Mouse (Mus musculus) neural tube, embryonic 14.5 days (tissue): ENCODE data around the gene Rangrf. TPM values are rescaled to one million over a fixed set of nuclear protein-coding genes. Genes with fewer than 3 reads are reported as not detected.
"Not testable (repeated sequence)": the region's sequence is repeated elsewhere in the genome, so short reads cannot be mapped to it uniquely, and the experiment has no call there.

ENCODE experiments used
- ATAC-seq: fragments of 200-750 bp; cut with Nextera tagmentation; 2 replicates; pipeline ENCODE4 v1.8.0; 2017; ENCODE audit warnings: low read depth, mild to moderate bottlenecking, moderate TSS enrichment, moderate library complexity
- H3K27ac ChIP-seq: fragments of 300-500 bp; sonication (generic); 2 replicates; pipeline ENCODE4 v1.5.1; 2014; ENCODE audit warnings: low read depth, mild to moderate bottlenecking, control low read depth, low read length, moderate library complexity, mixed read lengths
- H3K27me3 ChIP-seq: fragments of 300-500 bp; sonication (generic); 2 replicates; pipeline ENCODE4 v1.6.1; 2014; ENCODE audit warnings: low read length; ENCODE audit not compliant: control insufficient read depth, insufficient read depth
- H3K36me3 ChIP-seq: fragments of 300-500 bp; sonication (generic); 2 replicates; pipeline ENCODE4 v1.6.1; 2014; ENCODE audit warnings: low read length, mixed read lengths; ENCODE audit not compliant: control insufficient read depth, insufficient read depth
- H3K4me1 ChIP-seq: fragments of 300-500 bp; sonication (generic); 2 replicates; pipeline ENCODE4 v1.6.1; 2014; ENCODE audit warnings: low read length; ENCODE audit not compliant: control insufficient read depth, insufficient read depth
- H3K4me2 ChIP-seq: fragments of 300-500 bp; sonication (generic); 2 replicates; pipeline ENCODE4 v1.6.1; 2014; ENCODE audit warnings: mild to moderate bottlenecking, low read depth, low read length, control low read depth
- H3K4me3 ChIP-seq: fragments of 300-500 bp; sonication (generic); 2 replicates; pipeline ENCODE4 v1.5.1; 2014; ENCODE audit warnings: low read depth, low read length, control low read depth, mixed read lengths
- H3K9ac ChIP-seq: fragments of 300-500 bp; sonication (generic); replicated peaks from 2 replicates; pipeline ENCODE4 v1.6.1; 2014; ENCODE audit warnings: low read depth, mild to moderate bottlenecking, control low read depth, low read length, mixed read lengths
- H3K9me3 ChIP-seq: fragments of 300-500 bp; sonication (generic); 2 replicates; pipeline ENCODE4 v1.6.1; 2016; ENCODE audit warnings: low read length; ENCODE audit not compliant: control insufficient read depth
- WGBS: fragments of 180-500 bp; shearing (Covaris S2); extraction: QIAGEN DNeasy Blood & Tissue Kit; methylation state at CpG from one replicate; pipeline ENCODE4 v1.1.7; 2014; 5-methylcytosine and 5-hydroxymethylcytosine counted together
- polyA plus RNA-seq: library from polyadenylated mRNA; unstranded; fragments of >200 nt; fragmentation: Nextera tagmentation; extraction: Ambion mirVana; gene quantifications from 2 replicates; pipeline ENCODE4 v1.2.1, GENCODE M21; 2014

The Rangrf gene
- 25.5 and 30.6 TPM in 2 replicates for polyA plus RNA-seq

GRCm38 (mm10) chr11:68975085-68975484 is at the start of gene Rangrf:
TSS of gene Rangrf (minus strand) at chr11:68975185.
- Histone ChIP-seq H3K4me3 (peak within 1 kb of the TSS; percentile 36; the same call in 1 of the 2 replicates), H3K27me3 (no peaks in the 10 kb centered on the region), H3K4me1 (peaks cover 4% of the 10 kb centered on the region; the same call in 1 of the 2 replicates), H3K27ac (no peak within 1 kb of the TSS), H3K36me3 (no peaks in the 10 kb centered on the region), H3K9ac (no peak within 1 kb of the TSS), H3K4me2 (peak within 1 kb of the TSS; percentile 53), H3K9me3 (no peaks in the 10 kb centered on the region)
- no peak for ATAC-seq
- 83% methylated on average over 7 of the region's 7 CpGs for WGBS

- peaks cover 33% of the 10 kb centered on the region for H3K36me3 ChIP-seq
- H3K27me3 ChIP-seq: no peaks in the 10 kb centered on the region
- peaks cover 7% of the 10 kb centered on the region for H3K4me1 ChIP-seq
- ATAC-seq: no peak
- no peak overlapping the region for H3K4me2 ChIP-seq
- H3K9ac ChIP-seq: no peak overlapping the region
- no peak overlapping the region for H3K4me3 ChIP-seq
- no peaks in the 10 kb centered on the region for H3K9me3 ChIP-seq
- H3K27ac ChIP-seq: no peak overlapping the region
Measured at GRCm38 (mm10) chr11:69020691-69021090, 45.7 kb upstream of the Rangrf start.

GRCm38 (mm10) chr11:69016755-69017154 is 41.8 kb upstream of the Rangrf start:
- Histone ChIP-seq H3K4me3 (peak overlapping the region; percentile 60), H3K27ac (peak overlapping the region; percentile 85; the same call in 1 of the 2 replicates), H3K36me3 (no peaks in the 10 kb centered on the region), H3K4me2 (peak overlapping the region; percentile 67), H3K27me3 (no peaks in the 10 kb centered on the region), H3K9ac (peak overlapping the region; percentile 83), H3K9me3 (no peaks in the 10 kb centered on the region), H3K4me1 (peaks cover 7% of the 10 kb centered on the region)
- 72% methylated on average over 3 of the region's 3 CpGs for WGBS
- no peak for ATAC-seq

- H3K4me1 ChIP-seq: peaks cover 10% of the 10 kb centered on the region
- no peaks in the 10 kb centered on the region for H3K27me3 ChIP-seq
- H3K9ac ChIP-seq: peak within 1 kb of the TSS; percentile 83
- no peaks in the 10 kb centered on the region for H3K9me3 ChIP-seq
- WGBS: 6% methylated on average over 38 of the region's 38 CpGs
- H3K4me2 ChIP-seq: peak within 1 kb of the TSS; percentile 67
- H3K4me3 ChIP-seq: peak within 1 kb of the TSS; percentile 60
- ATAC-seq: peak; percentile 96
- H3K36me3 ChIP-seq: no peaks in the 10 kb centered on the region
- peak within 1 kb of the TSS; percentile 85 for H3K27ac ChIP-seq
Measured at GRCm38 (mm10) chr11:69015644-69016441, 40.9 kb upstream of the Rangrf start, which contains the start of gene Ctc1. TSS of gene Ctc1 (plus strand) at chr11:69015911.

- Histone ChIP-seq H3K4me1 (peaks cover 12% of the 10 kb centered on the region), H3K9me3 (no peaks in the 10 kb centered on the region), H3K4me3 (peak overlapping the region; percentile 46), H3K27ac (peak overlapping the region; percentile 89), H3K4me2 (peak overlapping the region; percentile 67), H3K9ac (peak overlapping the region; percentile 63), H3K27me3 (no peaks in the 10 kb centered on the region), H3K36me3 (no peaks in the 10 kb centered on the region)
- WGBS: 1% methylated on average over 18 of the region's 18 CpGs
- peak; percentile 60 for ATAC-seq
Measured at GRCm38 (mm10) chr11:69012071-69012601, 37.2 kb upstream of the Rangrf start.

- H3K4me2 ChIP-seq: peak overlapping the region; percentile 67
- H3K4me3 ChIP-seq: peak overlapping the region; percentile 46
- not testable (repeated sequence) for H3K27me3 ChIP-seq, H3K9me3 ChIP-seq, H3K36me3 ChIP-seq, ATAC-seq, H3K9ac ChIP-seq, H3K4me1 ChIP-seq
- peak overlapping the region; percentile 89; the same call in 1 of the 2 replicates for H3K27ac ChIP-seq
- 78% methylated on average over 2 of the region's 2 CpGs for WGBS
Measured at GRCm38 (mm10) chr11:69011445-69011844, 36.5 kb upstream of the Rangrf start.

- H3K27me3 ChIP-seq: no peaks in the 10 kb centered on the region
- WGBS: 91% methylated on average over 15 of the region's 15 CpGs
- H3K4me1 ChIP-seq: peaks cover 6% of the 10 kb centered on the region; the same call in 1 of the 2 replicates
- no peak overlapping the region for H3K27ac ChIP-seq
- no peak for ATAC-seq
- no peak overlapping the region for H3K9ac ChIP-seq
- no peaks in the 10 kb centered on the region for H3K36me3 ChIP-seq
- H3K4me2 ChIP-seq: no peak overlapping the region
- H3K4me3 ChIP-seq: no peak overlapping the region
- no peaks in the 10 kb centered on the region for H3K9me3 ChIP-seq
Measured at GRCm38 (mm10) chr11:69010400-69011323, 35.7 kb upstream of the Rangrf start.

GRCm38 (mm10) chr11:69009508-69009907 is 34.5 kb upstream of the Rangrf start:
- Histone ChIP-seq H3K9me3 (no peaks in the 10 kb centered on the region), H3K27me3 (no peaks in the 10 kb centered on the region), H3K36me3 (no peaks in the 10 kb centered on the region), H3K4me2 (no peak overlapping the region), H3K4me1 (peaks cover 6% of the 10 kb centered on the region; the same call in 1 of the 2 replicates), H3K4me3 (no peak overlapping the region), H3K9ac (no peak overlapping the region), H3K27ac (no peak overlapping the region)
- WGBS: 82% methylated on average over 1 of the region's 1 CpGs
- ATAC-seq: no peak
